Mouse (Mus musculus): Measurements from ENCODE around the gene Tbk1.

GRCm38 (mm10) chr10:121625006-121625405, 38.4 kb upstream of the Tbk1 start:
- TF ChIP-seq CTCF (IDR thresholded peaks at IDR 0.05) (no peak), EP300 (IDR thresholded peaks at IDR 0.05) (no peak)

All from lung, postnatal 0 days (tissue).